Mouse (Mus musculus) c-Kit-positive CD71-negative TER-119-negative erythroid progenitor cells, embryonic 14.5 days (primary cell): ENCODE results near the gene Cpa4.

Source experiments
- DNase-seq: peaks from one replicate; pipeline ENCODE4 v3.0.0-alpha.2; 2013; ENCODE audit warnings: low read depth

Cpa4 gene

GRCm38 (mm10) chr6:30568069-30568468, at the start of gene Cpa4:
Gene Cpa4 (plus strand): TSS chr6:30568369.
- DNase-seq = no peak

GRCm38 (mm10) chr6:30520400-30520799, 47.8 kb upstream of the Cpa4 start:
- no peak for DNase-seq

DNA sequence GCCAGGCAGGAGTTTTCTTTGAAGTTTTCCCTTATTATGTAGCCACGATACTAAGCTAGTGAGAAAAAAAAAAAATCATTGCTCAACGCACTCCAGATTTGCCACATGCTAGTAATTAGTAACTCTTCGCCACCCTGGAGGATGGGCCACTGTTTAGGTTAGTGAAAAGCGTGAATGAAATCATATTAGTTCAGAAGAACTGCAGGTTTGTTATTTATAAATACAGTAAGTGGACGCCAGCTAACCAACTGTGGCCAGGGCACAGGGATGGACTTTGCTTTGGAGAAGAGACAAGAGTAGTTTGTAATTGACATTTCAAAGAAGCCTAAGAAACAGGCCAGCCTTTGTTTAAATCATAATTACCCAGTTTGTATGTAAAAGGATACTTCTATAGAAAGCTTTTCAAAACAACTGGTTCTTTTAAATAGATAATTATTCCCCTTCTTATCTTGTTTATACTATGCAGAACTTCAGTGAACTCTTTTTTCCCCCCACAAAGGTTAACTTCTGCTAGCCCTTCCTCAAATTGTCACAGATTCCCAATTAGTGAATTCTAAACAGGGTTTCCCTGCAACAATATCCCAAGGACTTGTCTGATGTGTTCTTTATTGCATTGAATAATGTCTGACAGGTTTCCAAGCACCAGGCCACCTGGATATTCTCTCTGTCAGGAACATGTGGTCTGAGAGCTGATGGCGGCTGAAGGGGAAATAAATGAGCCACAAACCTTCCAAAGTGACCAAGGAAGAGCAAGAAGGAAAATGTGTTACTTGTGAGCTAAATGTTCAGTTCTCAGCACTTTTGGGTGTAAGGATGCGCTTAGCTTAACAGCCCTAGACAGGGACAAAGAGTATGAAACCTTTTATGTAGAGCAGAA, 42.5 kb upstream of the Cpa4 start:
- no peak for DNase-seq

GRCm38 (mm10) chr6:30526586-30527515, 41.3 kb upstream of the Cpa4 start:
- no peak for DNase-seq

GRCm38 (mm10) chr6:30528800-30529199, 39.4 kb upstream of the Cpa4 start:
- DNase-seq = no peak

GRCm38 (mm10) chr6:30535340-30535739, 32.8 kb upstream of the Cpa4 start:
- DNase-seq = no peak

DNA sequence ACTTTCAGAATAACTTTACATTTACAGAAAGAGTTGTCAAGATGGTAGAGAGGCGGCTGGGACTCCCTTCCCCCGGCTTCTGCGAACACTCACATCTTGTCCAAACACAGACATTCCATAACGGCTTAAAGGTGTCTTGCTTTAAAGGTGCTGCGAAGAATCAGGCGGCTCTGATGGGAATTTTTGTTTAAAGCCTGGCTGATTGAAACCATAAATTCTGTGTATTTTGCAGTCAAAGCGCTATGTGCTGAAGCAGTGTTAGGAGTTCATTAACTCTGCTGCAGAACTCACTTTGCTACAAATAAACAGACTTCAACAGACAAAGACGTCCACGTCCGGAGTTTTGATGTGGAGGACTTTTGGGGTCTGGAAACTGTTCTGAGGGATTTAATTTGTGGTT, 29.9 kb upstream of the Cpa4 start:
- DNase-seq = no peak

DNA sequence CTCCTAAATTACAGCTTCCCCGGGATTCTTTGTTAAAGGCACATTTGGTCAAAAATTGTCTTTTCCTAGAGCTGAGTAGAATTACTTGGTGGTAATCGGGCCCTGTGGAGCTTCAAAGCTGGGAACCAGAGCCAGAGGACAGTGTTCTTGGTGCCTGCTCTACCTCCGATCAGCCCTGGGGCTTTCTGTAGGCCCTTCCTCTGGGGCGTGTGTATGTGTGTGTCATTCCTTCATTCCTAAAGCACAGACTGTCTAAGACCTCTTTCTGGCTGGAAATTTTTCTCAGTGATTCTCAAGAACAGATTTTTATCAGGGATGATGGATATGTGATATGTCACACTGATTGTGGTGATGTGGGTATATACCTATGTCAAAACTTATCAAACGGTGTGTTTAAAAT, 29.4 kb upstream of the Cpa4 start:
- no peak for DNase-seq

DNA sequence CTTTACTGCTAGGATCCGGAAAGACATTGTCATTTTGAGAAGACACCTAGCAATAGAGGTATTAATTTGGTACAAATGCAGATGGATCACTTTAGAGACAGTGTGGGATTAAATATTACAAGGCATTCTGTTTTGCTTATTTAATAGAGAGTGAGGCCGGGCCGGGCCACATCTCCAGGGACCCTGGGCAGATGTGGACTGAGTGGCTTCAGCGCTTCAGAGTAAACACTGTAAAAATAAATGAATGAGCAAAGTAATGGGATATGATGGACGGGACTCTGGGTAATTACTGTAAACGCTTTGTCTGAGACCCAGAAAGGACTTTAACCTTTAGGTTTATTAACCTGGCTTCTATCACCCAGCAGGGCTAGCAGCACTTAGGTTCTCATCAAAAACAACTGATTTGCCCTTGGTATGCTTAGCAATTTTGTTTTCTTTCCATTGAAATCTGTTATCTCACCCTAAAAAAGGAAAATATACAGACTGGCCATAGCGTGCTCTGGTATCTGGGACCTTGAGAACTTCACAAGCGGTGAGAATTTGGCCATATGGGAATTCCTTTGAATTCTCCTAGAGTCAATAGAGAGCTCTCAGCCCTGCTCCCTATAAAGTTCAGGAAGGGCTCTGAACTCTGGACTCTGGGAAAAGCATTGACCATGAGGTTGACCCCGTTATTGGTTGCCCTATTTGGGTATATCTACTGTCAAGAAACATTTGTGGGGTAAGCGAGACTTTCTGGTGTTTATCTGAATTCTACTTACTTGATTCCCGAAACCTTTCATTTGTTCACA, 27.0 kb upstream of the Cpa4 start, which contains the start of gene Cpa2:
Gene Cpa2, plus strand, starts transcription at position 574 of the 791 bp plus-strand sequence.
- no peak for DNase-seq

DNA sequence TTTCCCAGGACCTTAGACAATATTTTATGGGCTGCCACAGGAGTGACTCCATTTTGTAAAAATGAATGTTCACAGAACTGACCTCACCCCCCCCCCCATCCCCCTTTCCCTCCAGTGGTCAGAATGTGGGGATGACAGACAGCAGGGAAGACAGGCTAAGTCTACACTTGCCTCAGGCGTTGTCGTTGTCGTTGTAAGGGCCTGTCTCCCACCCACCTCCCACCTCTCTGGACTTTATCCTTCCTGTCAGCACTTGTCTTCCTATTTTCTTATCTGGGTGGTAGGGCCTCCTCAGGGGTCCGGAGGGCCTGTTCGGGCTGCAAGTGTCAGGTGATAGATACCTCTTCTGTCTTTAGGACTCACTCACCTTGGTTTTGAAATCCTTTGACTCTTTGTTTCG, 25.9 kb upstream of the Cpa4 start:
- DNase-seq = no peak

DNA sequence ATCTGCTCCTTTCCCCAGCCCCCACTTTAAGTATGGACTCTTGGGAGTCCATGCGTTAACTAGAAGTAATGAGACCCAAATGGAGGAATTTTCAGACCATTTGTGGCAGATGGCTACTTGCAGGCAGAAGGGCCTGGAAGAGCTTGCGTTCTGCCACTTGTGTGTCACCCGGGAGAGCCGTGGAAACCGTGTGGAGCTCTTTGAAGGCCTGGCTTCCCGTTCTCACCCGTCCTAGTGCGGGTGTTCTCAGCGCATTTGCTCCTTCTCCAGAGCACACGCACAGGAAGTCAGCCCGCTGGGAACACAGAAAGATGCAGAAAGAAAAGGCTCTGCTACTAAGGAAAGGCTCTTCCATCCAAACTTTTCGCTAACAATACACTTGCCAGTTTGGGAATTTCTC, 25.1 kb upstream of the Cpa4 start:
- no peak for DNase-seq

DNA sequence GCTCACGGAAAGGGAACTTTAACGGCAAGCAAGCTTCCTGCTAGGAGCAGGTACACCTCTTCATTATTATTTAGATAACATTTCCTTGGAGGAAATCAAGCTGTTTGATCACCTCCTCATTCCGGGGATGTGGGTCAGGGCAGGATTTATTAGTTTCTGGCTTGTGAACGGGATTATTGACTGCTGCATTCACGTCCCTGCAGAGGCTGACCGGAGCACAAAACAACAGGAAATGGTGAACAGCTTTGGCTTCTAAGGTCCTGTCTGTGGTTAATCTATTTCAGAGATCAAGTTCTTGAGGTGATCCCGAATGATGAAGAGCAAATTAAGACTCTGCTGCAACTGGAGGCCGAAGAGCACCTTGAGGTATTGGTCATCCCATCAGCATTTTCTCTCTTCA, 24.3 kb upstream of the Cpa4 start:
- no peak for DNase-seq

DNA sequence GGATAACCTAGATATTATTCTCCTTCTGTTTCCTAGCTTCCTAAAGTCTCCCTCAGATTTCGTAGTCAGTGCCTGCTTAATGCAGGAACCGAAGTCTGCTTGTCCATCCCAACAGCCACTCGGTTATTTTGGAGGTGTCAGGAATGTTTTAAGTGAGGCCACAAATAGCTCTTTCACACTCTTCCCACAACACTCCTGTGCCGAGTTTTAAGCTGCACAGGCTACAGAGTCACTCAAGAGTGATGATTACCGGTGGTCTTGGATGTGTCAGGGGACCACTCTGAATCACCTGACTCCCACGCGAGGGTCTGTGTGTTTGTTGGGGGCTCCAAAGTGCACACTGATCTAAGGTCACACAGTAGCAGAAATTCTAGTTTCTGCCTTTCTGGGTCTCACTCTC, 22.5 kb upstream of the Cpa4 start:
- DNase-seq = no peak

GRCm38 (mm10) chr6:30546571-30547273, 21.4 kb upstream of the Cpa4 start:
- peak; percentile 33 for DNase-seq

GRCm38 (mm10) chr6:30547274-30547645, 20.9 kb upstream of the Cpa4 start:
- no peak for DNase-seq

DNA sequence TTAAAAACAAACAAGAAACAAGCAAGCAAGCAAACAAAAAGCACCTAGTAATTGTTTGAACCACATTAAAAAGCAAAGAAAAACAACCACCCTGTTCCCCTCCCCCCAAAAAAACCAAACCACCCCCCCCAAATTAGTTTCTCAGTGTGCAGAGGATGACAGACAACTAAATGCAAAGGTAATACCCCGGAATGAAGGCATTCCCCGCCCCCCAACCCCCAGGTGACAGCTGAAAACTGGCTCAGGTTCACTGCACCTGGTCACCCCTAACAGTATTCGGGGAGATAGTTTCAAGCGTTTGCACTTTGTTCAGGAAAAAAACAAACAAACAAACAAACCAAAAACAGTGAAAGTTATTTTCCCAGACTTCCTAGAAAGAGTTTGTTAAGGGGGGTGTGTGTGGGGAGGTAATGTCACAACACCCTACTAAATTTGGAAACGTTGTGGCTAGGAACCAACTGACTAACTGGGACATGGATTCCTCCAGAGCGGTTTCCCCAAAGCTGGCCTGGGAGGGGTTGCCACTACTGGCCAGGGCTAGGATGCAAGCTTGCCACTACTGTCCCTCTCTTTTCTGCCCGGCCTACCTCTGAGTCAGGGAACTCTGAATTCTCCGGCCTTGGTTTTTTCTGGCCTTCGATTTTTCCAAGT, 20.4 kb upstream of the Cpa4 start:
- no peak for DNase-seq

DNA sequence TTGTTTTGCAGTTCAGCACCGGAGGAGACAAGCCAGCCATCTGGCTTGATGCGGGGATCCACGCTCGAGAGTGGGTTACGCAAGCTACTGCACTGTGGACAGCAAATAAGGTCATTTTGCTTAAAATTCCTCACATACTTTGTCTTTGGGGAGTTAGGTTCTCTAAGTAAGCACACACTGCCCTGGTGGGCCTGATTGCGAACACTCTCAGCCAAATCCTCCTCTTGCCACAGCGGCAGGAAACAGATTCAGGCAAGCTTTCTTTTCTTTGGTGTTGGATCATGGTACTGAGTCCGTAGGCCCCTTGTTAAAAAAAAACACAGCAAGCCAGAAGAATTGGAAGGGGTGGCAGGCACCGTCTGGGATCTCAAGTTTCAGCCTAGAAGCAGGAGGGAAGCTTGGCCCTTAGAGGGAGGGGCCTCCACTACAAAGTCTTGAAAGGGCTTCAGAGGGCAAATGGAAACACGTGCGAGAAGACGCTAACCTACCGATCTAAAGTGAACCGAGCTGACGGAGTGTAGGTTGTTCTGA, 18.9 kb upstream of the Cpa4 start:
- DNase-seq = no peak

- DNase-seq = no peak
Measured at GRCm38 (mm10) chr6:30550496-30551192, 17.5 kb upstream of the Cpa4 start.

DNA sequence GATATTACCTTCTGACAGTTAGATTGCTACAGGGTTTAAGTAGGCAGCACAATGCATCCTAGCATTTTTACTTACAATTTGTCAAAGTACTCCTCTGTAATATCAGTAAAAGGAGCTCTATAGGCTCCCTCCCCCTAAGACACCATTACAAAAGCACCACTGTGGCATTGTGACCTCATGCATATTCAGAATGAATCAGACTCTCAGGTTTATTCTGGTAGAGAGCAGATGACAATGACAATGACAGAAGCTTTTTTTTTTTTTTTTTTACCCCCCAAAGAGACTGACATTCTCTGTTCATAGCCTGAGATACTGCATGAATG, 17.0 kb upstream of the Cpa4 start:
- no peak for DNase-seq
